Mouse (Mus musculus) heart, adult 11 months (tissue): ENCODE measurements at regions not wholly inside any gene's neighbourhood (a gene's known extent, or its start where the extent isn't known, plus 50 kb on each side); places are given as distances from the start of the nearest gene placed in this dataset.

ENCODE experiments used
- DNase-seq: peaks from one replicate; pipeline ENCODE4 v3.0.0; 2022

GRCm38 (mm10) chr12:99097618-99098066, 177.3 kb downstream of the Ttc8 start:
- peak; percentile 97 for DNase-seq

GRCm38 (mm10) chr12:99099881-99100280, 179.5 kb downstream of the Ttc8 start:
- peak; percentile 77 for DNase-seq

GRCm38 (mm10) chr12:99108616-99109015, 188.2 kb downstream of the Ttc8 start:
- peak; percentile 78 for DNase-seq

GRCm38 (mm10) chr12:99113781-99114180, 193.4 kb downstream of the Ttc8 start:
- peak; percentile 16 for DNase-seq

- DNase-seq: peak; percentile 66
These were observed 196.1 kb downstream of the Ttc8 start for GRCm38 (mm10) chr12:99116491-99116890.

DNA sequence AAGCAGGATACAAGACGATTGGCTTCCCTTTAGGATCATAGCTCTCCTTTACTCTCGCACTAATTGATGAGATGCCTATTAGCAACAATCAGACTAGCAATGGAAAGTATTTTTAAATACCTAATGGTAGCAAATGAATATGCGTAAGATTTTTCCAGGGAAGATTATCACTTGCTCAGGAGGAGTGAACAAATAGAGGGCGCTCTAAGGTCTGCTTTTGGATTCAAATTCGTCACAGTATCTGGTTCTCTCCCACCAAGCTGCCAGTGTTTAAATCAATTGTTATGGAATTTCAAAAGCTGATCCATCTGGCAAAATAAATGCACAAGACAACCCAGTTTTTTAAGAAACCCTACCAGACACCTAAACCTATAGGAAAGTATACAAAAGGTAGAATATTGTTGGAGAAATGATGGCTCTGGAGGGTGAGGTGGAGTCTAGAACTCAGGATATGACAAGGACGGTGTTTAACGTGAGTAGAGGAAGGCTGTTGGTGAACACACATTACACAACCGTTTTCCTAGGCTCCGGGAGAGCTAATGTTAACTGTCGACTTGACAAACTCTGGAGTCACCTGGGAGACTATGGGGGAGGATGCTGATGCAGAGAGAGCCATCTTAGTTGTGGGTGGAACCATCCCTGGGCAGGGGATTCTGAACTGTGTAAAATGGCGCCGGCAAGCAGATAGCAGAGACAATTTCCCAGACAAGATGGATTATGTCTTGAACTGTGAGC, 198.2 kb downstream of the Ttc8 start:
- peak; percentile 63 for DNase-seq

GRCm38 (mm10) chr12:99119966-99120365, 199.6 kb downstream of the Ttc8 start:
- DNase-seq: peak; percentile 78

DNA sequence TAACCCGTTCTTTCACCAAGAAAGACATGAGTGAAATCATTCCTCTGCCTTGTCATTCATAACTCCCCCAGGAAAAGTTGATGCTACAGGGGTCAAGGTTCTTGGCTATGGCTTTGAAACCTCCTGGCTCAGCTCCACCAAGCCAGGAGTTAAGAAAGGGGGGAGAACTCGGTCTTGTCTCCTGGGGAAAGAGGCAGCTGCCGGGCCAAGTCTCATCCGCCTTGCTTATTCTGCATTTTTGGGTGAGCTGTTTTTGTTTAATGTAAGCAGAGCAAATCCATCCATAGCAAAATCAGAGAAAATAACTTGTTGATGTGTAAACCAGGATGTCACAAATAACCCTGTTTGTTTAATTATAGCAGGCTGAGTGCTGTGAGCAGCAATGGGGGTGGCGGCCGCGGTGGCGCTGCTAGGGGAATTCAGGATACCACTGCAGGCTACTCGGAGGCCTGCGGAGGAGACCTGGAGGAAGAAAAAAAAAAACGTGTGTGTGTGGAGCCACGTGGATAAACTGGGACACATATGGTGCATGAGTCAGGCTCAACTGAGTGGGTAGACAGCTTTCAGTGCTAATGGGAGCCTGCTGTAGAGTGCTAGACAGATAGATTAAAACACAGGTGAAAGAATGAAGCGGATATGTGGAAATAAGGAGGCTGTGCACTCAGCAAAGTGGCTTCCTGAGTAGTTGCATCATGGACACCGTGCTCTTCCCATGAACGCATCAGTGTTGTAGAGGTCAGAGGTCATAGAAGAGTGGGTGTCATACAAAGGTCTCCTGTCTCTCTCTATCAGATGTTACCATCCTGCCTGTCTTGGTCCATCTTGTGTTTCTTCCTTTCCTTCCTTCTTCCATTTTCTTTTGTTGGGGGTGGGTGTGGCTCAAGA, 203.5 kb downstream of the Ttc8 start:
- DNase-seq: peak; percentile 89

- no peak for DNase-seq
These were observed 205.8 kb downstream of the Ttc8 start for GRCm38 (mm10) chr12:99126129-99126528.
